Mouse (Mus musculus): ENCODE data around the gene Cryab. TPM values are rescaled to one million over a fixed set of nuclear protein-coding genes. Genes with fewer than 3 reads are reported as not detected.

The Cryab gene
- polyA plus RNA-seq, 1 experiment from 2014 or later: 6.6 TPM

Other genes with a start within 250 kb of the Cryab start
- 46.8 and 47.6 TPM in 2 replicates for gene Pts, start 222.6 kb upstream of the Cryab start, polyA plus RNA-seq (2016; fragmentation: Nextera tagmentation; extraction: Ambion mirVana)
- 2.3 and 3.1 TPM in 2 replicates for gene Il18, start 196.5 kb upstream of the Cryab start, polyA plus RNA-seq (2016; fragmentation: Nextera tagmentation; extraction: Ambion mirVana)
- gene Bco2, start 196.1 kb upstream of the Cryab start, polyA plus RNA-seq (2016; fragmentation: Nextera tagmentation; extraction: Ambion mirVana): 0.18 TPM in 2 replicates
- gene Tex12, start 190.0 kb upstream of the Cryab start, polyA plus RNA-seq (2016; fragmentation: Nextera tagmentation; extraction: Ambion mirVana): not detected in 2 replicates
- 344 and 352 TPM in 2 replicates for gene Sdhd, start 147.5 kb upstream of the Cryab start, polyA plus RNA-seq (2016; fragmentation: Nextera tagmentation; extraction: Ambion mirVana)
- gene Timm8b, start 147.4 kb upstream of the Cryab start, polyA plus RNA-seq (2016; fragmentation: Nextera tagmentation; extraction: Ambion mirVana): 229 and 237 TPM in 2 replicates
- 1.9 and 2.4 TPM in 2 replicates for gene Pih1d2, start 134.0 kb upstream of the Cryab start, polyA plus RNA-seq (2016; fragmentation: Nextera tagmentation; extraction: Ambion mirVana)
- 12.5 and 13.1 TPM in 2 replicates for gene Nkapd1, start 133.9 kb upstream of the Cryab start, polyA plus RNA-seq (2016; fragmentation: Nextera tagmentation; extraction: Ambion mirVana)
- 47.2 and 47.9 TPM in 2 replicates for gene Dlat, start 91.5 kb upstream of the Cryab start, polyA plus RNA-seq (2016; fragmentation: Nextera tagmentation; extraction: Ambion mirVana)
- 1.1 and 1.2 TPM in 2 replicates for gene Dixdc1, start 11.8 kb upstream of the Cryab start, polyA plus RNA-seq (2016; fragmentation: Nextera tagmentation; extraction: Ambion mirVana)
- 2.0 and 2.5 TPM in 2 replicates for gene 2310030G06Rik, start 4.8 kb upstream of the Cryab start, polyA plus RNA-seq (2016; fragmentation: Nextera tagmentation; extraction: Ambion mirVana)
- gene Hspb2, start 1.0 kb downstream of the Cryab start, polyA plus RNA-seq (2016; fragmentation: Nextera tagmentation; extraction: Ambion mirVana): 0.82 and 1.2 TPM in 2 replicates
- 11.5 and 13.7 TPM in 2 replicates for gene Fdxacb1, start 16.9 kb downstream of the Cryab start, polyA plus RNA-seq (2016; fragmentation: Nextera tagmentation; extraction: Ambion mirVana)
- 20.9 and 23.1 TPM in 2 replicates for gene Alg9, start 23.7 kb downstream of the Cryab start, polyA plus RNA-seq (2016; fragmentation: Nextera tagmentation; extraction: Ambion mirVana)
- 14.5 and 15.1 TPM in 2 replicates for gene 1110032A03Rik, start 24.2 kb downstream of the Cryab start, polyA plus RNA-seq (2016; fragmentation: Nextera tagmentation; extraction: Ambion mirVana)
- 131 and 137 TPM in 2 replicates for gene Ppp2r1b, start 94.0 kb downstream of the Cryab start, polyA plus RNA-seq (2016; fragmentation: Nextera tagmentation; extraction: Ambion mirVana)